Mouse (Mus musculus): ENCODE measurements at regions not wholly inside any gene's neighbourhood (a gene's known extent, or its start where the extent isn't known, plus 50 kb on each side); places are given as distances from the start of the nearest gene placed in this dataset.

GRCm38 (mm10) chr8:107642241-107642640 lies 54.0 kb upstream of the Psmd7 start:
- WGBS: 69% methylated on average over 8 of the region's 8 CpGs
- no peak overlapping the region for H3K4me2 ChIP-seq
- H3K36me3 ChIP-seq: no peaks in the 10 kb centered on the region
- H3K27ac ChIP-seq (replicated peaks): no peak overlapping the region
- H3K9me3 ChIP-seq: no peaks in the 10 kb centered on the region
- H3K27me3 ChIP-seq (replicated peaks): no peaks in the 10 kb centered on the region
- H3K4me3 ChIP-seq: no peak overlapping the region
- no peak for ATAC-seq (ENCODE audit: extremely low read depth, insufficient number of reproducible peaks, low FRiP score, low TSS enrichment)
- H3K4me1 ChIP-seq: no peaks in the 10 kb centered on the region
- H3K9ac ChIP-seq: no peak overlapping the region

GRCm38 (mm10) chr8:107647936-107648335 lies 59.7 kb upstream of the Psmd7 start:
- no peak overlapping the region for H3K4me2 ChIP-seq
- H3K4me1 ChIP-seq: no peaks in the 10 kb centered on the region
- ATAC-seq (ENCODE audit: extremely low read depth, insufficient number of reproducible peaks, low FRiP score, low TSS enrichment): no peak
- H3K4me3 ChIP-seq: no peak overlapping the region
- no peak overlapping the region for H3K27ac ChIP-seq (replicated peaks)
- no peaks in the 10 kb centered on the region for H3K27me3 ChIP-seq (replicated peaks)
- H3K9me3 ChIP-seq: no peaks in the 10 kb centered on the region
- no peaks in the 10 kb centered on the region for H3K36me3 ChIP-seq
- H3K9ac ChIP-seq: no peak overlapping the region
- WGBS: 65% methylated on average over 8 of the region's 8 CpGs

GRCm38 (mm10) chr8:107650306-107650705 lies 62.0 kb upstream of the Psmd7 start:
- no peak for ATAC-seq (ENCODE audit: extremely low read depth, insufficient number of reproducible peaks, low FRiP score, low TSS enrichment)
- Histone ChIP-seq H3K9me3 (no peaks in the 10 kb centered on the region), H3K9ac (no peak overlapping the region), H3K36me3 (no peaks in the 10 kb centered on the region), H3K27me3 (replicated peaks) (no peaks in the 10 kb centered on the region), H3K4me2 (no peak overlapping the region), H3K27ac (replicated peaks) (no peak overlapping the region), H3K4me1 (no peaks in the 10 kb centered on the region), H3K4me3 (no peak overlapping the region)
- WGBS: 85% methylated on average over 9 of the region's 9 CpGs

GRCm38 (mm10) chr8:107651424-107651823 lies 63.2 kb upstream of the Psmd7 start:
- Histone ChIP-seq H3K4me2 (no peak overlapping the region), H3K4me3 (no peak overlapping the region), H3K27me3 (replicated peaks) (no peaks in the 10 kb centered on the region), H3K27ac (replicated peaks) (no peak overlapping the region), H3K4me1 (no peaks in the 10 kb centered on the region), H3K9ac (no peak overlapping the region), H3K9me3 (no peaks in the 10 kb centered on the region), H3K36me3 (no peaks in the 10 kb centered on the region)
- WGBS: 84% methylated on average over 11 of the region's 11 CpGs
- no peak for ATAC-seq (ENCODE audit: extremely low read depth, insufficient number of reproducible peaks, low FRiP score, low TSS enrichment)

- Histone ChIP-seq H3K36me3 (no peaks in the 10 kb centered on the region), H3K4me2 (no peak overlapping the region), H3K9ac (no peak overlapping the region), H3K9me3 (no peaks in the 10 kb centered on the region), H3K4me1 (no peaks in the 10 kb centered on the region), H3K27ac (replicated peaks) (no peak overlapping the region), H3K27me3 (replicated peaks) (no peaks in the 10 kb centered on the region), H3K4me3 (no peak overlapping the region)
- WGBS: 64% methylated on average over 8 of the region's 8 CpGs
- no peak for ATAC-seq (ENCODE audit: extremely low read depth, insufficient number of reproducible peaks, low FRiP score, low TSS enrichment)
Observed at GRCm38 (mm10) chr8:107652226-107652625, 64.0 kb upstream of the Psmd7 start.

GRCm38 (mm10) chr8:107653711-107654110 lies 65.4 kb upstream of the Psmd7 start:
- Histone ChIP-seq H3K4me1 (no peaks in the 10 kb centered on the region), H3K9me3 (no peaks in the 10 kb centered on the region), H3K4me3 (no peak overlapping the region), H3K27ac (replicated peaks) (no peak overlapping the region), H3K27me3 (replicated peaks) (no peaks in the 10 kb centered on the region), H3K9ac (no peak overlapping the region), H3K4me2 (no peak overlapping the region), H3K36me3 (no peaks in the 10 kb centered on the region)
- no peak for ATAC-seq (ENCODE audit: extremely low read depth, insufficient number of reproducible peaks, low FRiP score, low TSS enrichment)
- WGBS: 87% methylated on average over 10 of the region's 10 CpGs

GRCm38 (mm10) chr8:107656622-107657021 lies 68.4 kb upstream of the Psmd7 start:
- H3K9ac ChIP-seq: no peak overlapping the region
- no peaks in the 10 kb centered on the region for H3K4me1 ChIP-seq
- 69% methylated on average over 5 of the region's 5 CpGs for WGBS
- no peak overlapping the region for H3K27ac ChIP-seq (replicated peaks)
- H3K36me3 ChIP-seq: no peaks in the 10 kb centered on the region
- H3K4me3 ChIP-seq: no peak overlapping the region
- no peak for ATAC-seq (ENCODE audit: extremely low read depth, insufficient number of reproducible peaks, low FRiP score, low TSS enrichment)
- H3K27me3 ChIP-seq (replicated peaks): no peaks in the 10 kb centered on the region
- H3K4me2 ChIP-seq: no peak overlapping the region
- H3K9me3 ChIP-seq: no peaks in the 10 kb centered on the region

GRCm38 (mm10) chr8:107657741-107658140 lies 69.5 kb upstream of the Psmd7 start:
- Histone ChIP-seq H3K4me1 (no peaks in the 10 kb centered on the region), H3K9ac (no peak overlapping the region), H3K4me2 (no peak overlapping the region), H3K36me3 (no peaks in the 10 kb centered on the region), H3K9me3 (no peaks in the 10 kb centered on the region), H3K27ac (replicated peaks) (no peak overlapping the region), H3K27me3 (replicated peaks) (no peaks in the 10 kb centered on the region), H3K4me3 (no peak overlapping the region)
- ATAC-seq (ENCODE audit: extremely low read depth, insufficient number of reproducible peaks, low FRiP score, low TSS enrichment): no peak
- 80% methylated on average over 4 of the region's 4 CpGs for WGBS

GRCm38 (mm10) chr8:107658386-107658785 lies 70.1 kb upstream of the Psmd7 start:
- WGBS: 84% methylated on average over 6 of the region's 6 CpGs
- no peak for ATAC-seq (ENCODE audit: extremely low read depth, insufficient number of reproducible peaks, low FRiP score, low TSS enrichment)
- H3K27ac ChIP-seq (replicated peaks): no peak overlapping the region
- no peak overlapping the region for H3K4me2 ChIP-seq
- no peaks in the 10 kb centered on the region for H3K27me3 ChIP-seq (replicated peaks)
- no peaks in the 10 kb centered on the region for H3K9me3 ChIP-seq
- H3K9ac ChIP-seq: no peak overlapping the region
- no peaks in the 10 kb centered on the region for H3K36me3 ChIP-seq
- H3K4me3 ChIP-seq: no peak overlapping the region
- no peaks in the 10 kb centered on the region for H3K4me1 ChIP-seq

- no peaks in the 10 kb centered on the region for H3K4me1 ChIP-seq
- H3K4me2 ChIP-seq: no peak overlapping the region
Observed at GRCm38 (mm10) chr8:107660624-107661023, 72.4 kb upstream of the Psmd7 start.

GRCm38 (mm10) chr8:107669608-107670007 lies 81.3 kb upstream of the Psmd7 start:
- no peaks in the 10 kb centered on the region for H3K36me3 ChIP-seq
- H3K4me3 ChIP-seq: no peak overlapping the region
- H3K4me1 ChIP-seq: no peaks in the 10 kb centered on the region
- no peaks in the 10 kb centered on the region for H3K9me3 ChIP-seq
- H3K9ac ChIP-seq: no peak overlapping the region
- ATAC-seq (ENCODE audit: extremely low read depth, insufficient number of reproducible peaks, low FRiP score, low TSS enrichment): no peak
- no peak overlapping the region for H3K4me2 ChIP-seq
- no peaks in the 10 kb centered on the region for H3K27me3 ChIP-seq (replicated peaks)
- no peak overlapping the region for H3K27ac ChIP-seq (replicated peaks)
- 80% methylated on average over 5 of the region's 5 CpGs for WGBS

More at GRCm38 (mm10) chr8:107660624-107661023, 72.4 kb upstream of the Psmd7 start:
- no peak overlapping the region for H3K4me3 ChIP-seq
- no peak overlapping the region for H3K9ac ChIP-seq
- no peaks in the 10 kb centered on the region for H3K27me3 ChIP-seq (replicated peaks)
- no peaks in the 10 kb centered on the region for H3K9me3 ChIP-seq
- WGBS: 77% methylated on average over 6 of the region's 6 CpGs
- no peak for ATAC-seq (ENCODE audit: extremely low read depth, insufficient number of reproducible peaks, low FRiP score, low TSS enrichment)
- no peak overlapping the region for H3K27ac ChIP-seq (replicated peaks)
- H3K36me3 ChIP-seq: no peaks in the 10 kb centered on the region

GRCm38 (mm10) chr8:107671471-107671870 lies 83.2 kb upstream of the Psmd7 start:
- Histone ChIP-seq H3K27me3 (replicated peaks) (no peaks in the 10 kb centered on the region), H3K4me2 (no peak overlapping the region), H3K4me1 (no peaks in the 10 kb centered on the region), H3K27ac (replicated peaks) (no peak overlapping the region), H3K4me3 (no peak overlapping the region), H3K9me3 (no peaks in the 10 kb centered on the region), H3K36me3 (no peaks in the 10 kb centered on the region), H3K9ac (no peak overlapping the region)
- no peak for ATAC-seq (ENCODE audit: extremely low read depth, insufficient number of reproducible peaks, low FRiP score, low TSS enrichment)
- WGBS: 66% methylated on average over 8 of the region's 8 CpGs
